Mouse (Mus musculus): ENCODE data around the gene Secisbp2l. TPM values are rescaled to one million over a fixed set of nuclear protein-coding genes. Genes with fewer than 3 reads are reported as not detected.

Secisbp2l gene
- polyA plus RNA-seq, 1 experiment from 2014 or later = 5.7 TPM

GRCm38 (mm10) chr2:125701606-125702005, 81.1 kb downstream of the Secisbp2l start:
- no peaks in the 10 kb centered on the region for H3K9me3 ChIP-seq (ENCODE audit: low read length)
- 43% methylated on average over 2 of the region's 2 CpGs for WGBS (ENCODE audit: insufficient replicate concordance)
- H3K27ac ChIP-seq (ENCODE audit: low read depth) = no peak overlapping the region
- DNase-seq (no peak), ATAC-seq (peak; percentile 19; the same call in 1 of the 2 replicates)
- H3K4me3 ChIP-seq (ENCODE audit: low read depth, low read length) = no peak overlapping the region
- TF ChIP-seq CTCF (IDR thresholded peaks at IDR 0.05; ENCODE audit: low read depth) (no peak), EP300 (IDR thresholded peaks at IDR 0.05; ENCODE audit: low read depth) (no peak)
- H3K4me1 ChIP-seq (ENCODE audit: insufficient read depth) = no peaks in the 10 kb centered on the region
- H3K9ac ChIP-seq (replicated peaks) = no peak overlapping the region
- no peaks in the 10 kb centered on the region for H3K36me3 ChIP-seq (replicated peaks; ENCODE audit: insufficient read depth, low read length)
- H3K4me2 ChIP-seq (ENCODE audit: low read depth, low read length) = no peak overlapping the region
- no peaks in the 10 kb centered on the region for H3K27me3 ChIP-seq (ENCODE audit: insufficient read depth, low read length)

GRCm38 (mm10) chr2:125696219-125696618, 86.5 kb downstream of the Secisbp2l start:
- WGBS (ENCODE audit: insufficient replicate concordance) = 48% methylated on average over 2 of the region's 2 CpGs
- Histone ChIP-seq H3K4me2 (ENCODE audit: low read depth, low read length) (no peak overlapping the region), H3K27me3 (ENCODE audit: insufficient read depth, low read length) (no peaks in the 10 kb centered on the region), H3K27ac (ENCODE audit: low read depth) (no peak overlapping the region), H3K36me3 (replicated peaks; ENCODE audit: insufficient read depth, low read length) (no peaks in the 10 kb centered on the region), H3K9ac (replicated peaks) (no peak overlapping the region), H3K4me3 (ENCODE audit: low read depth, low read length) (no peak overlapping the region), H3K4me1 (ENCODE audit: insufficient read depth) (no peaks in the 10 kb centered on the region), H3K9me3 (ENCODE audit: low read length) (no peaks in the 10 kb centered on the region)
- ATAC-seq = no peak
- TF ChIP-seq EP300 (IDR thresholded peaks at IDR 0.05; ENCODE audit: low read depth) (no peak), CTCF (IDR thresholded peaks at IDR 0.05; ENCODE audit: low read depth) (no peak)
- DNase-seq = peak; percentile 27

- H3K4me1 ChIP-seq (ENCODE audit: insufficient read depth) = no peaks in the 10 kb centered on the region
- H3K4me3 ChIP-seq (ENCODE audit: low read depth, low read length) = no peak overlapping the region
- H3K4me2 ChIP-seq (ENCODE audit: low read depth, low read length) = no peak overlapping the region
- no peak for TF ChIP-seq CTCF (IDR thresholded peaks at IDR 0.05; ENCODE audit: low read depth)
- no peak for TF ChIP-seq EP300 (IDR thresholded peaks at IDR 0.05; ENCODE audit: low read depth)
- DNase-seq (no peak), ATAC-seq (no peak)
- H3K9me3 ChIP-seq (ENCODE audit: low read length) = no peaks in the 10 kb centered on the region
- no peak overlapping the region for H3K27ac ChIP-seq (ENCODE audit: low read depth)
- H3K36me3 ChIP-seq (replicated peaks; ENCODE audit: insufficient read depth, low read length) = no peaks in the 10 kb centered on the region
- H3K9ac ChIP-seq (replicated peaks) = no peak overlapping the region
- no peaks in the 10 kb centered on the region for H3K27me3 ChIP-seq (ENCODE audit: insufficient read depth, low read length)
- WGBS (ENCODE audit: insufficient replicate concordance) = 66% methylated on average over 2 of the region's 2 CpGs
Measured at GRCm38 (mm10) chr2:125694798-125695197, 87.9 kb downstream of the Secisbp2l start.

- no peak for TF ChIP-seq EP300 (IDR thresholded peaks at IDR 0.05; ENCODE audit: low read depth)
- no peak for TF ChIP-seq CTCF (IDR thresholded peaks at IDR 0.05; ENCODE audit: low read depth)
- ATAC-seq = no peak
- WGBS (ENCODE audit: insufficient replicate concordance) = 34% methylated on average over 2 of the region's 2 CpGs
- DNase-seq = no peak
- Histone ChIP-seq H3K9me3 (ENCODE audit: low read length) (no peaks in the 10 kb centered on the region), H3K4me1 (ENCODE audit: insufficient read depth) (no peaks in the 10 kb centered on the region), H3K36me3 (replicated peaks; ENCODE audit: insufficient read depth, low read length) (no peaks in the 10 kb centered on the region), H3K9ac (replicated peaks) (no peak overlapping the region), H3K27ac (ENCODE audit: low read depth) (no peak overlapping the region), H3K4me3 (ENCODE audit: low read depth, low read length) (no peak overlapping the region), H3K4me2 (ENCODE audit: low read depth, low read length) (no peak overlapping the region), H3K27me3 (ENCODE audit: insufficient read depth, low read length) (no peaks in the 10 kb centered on the region)
Measured at GRCm38 (mm10) chr2:125692010-125692409, 90.7 kb downstream of the Secisbp2l start.

Other genes starting within 250 kb of the Secisbp2l start
- gene Cep152, start 157.8 kb downstream of the Secisbp2l start, polyA plus RNA-seq (2015; fragmentation: Nextera tagmentation; extraction: Ambion mirVana) = 1.8 and 2.4 TPM in 2 replicates
- 27.9 and 30.7 TPM in 2 replicates for gene Eid1, start 109.8 kb downstream of the Secisbp2l start, polyA plus RNA-seq (2015; fragmentation: Nextera tagmentation; extraction: Ambion mirVana)
- gene Shc4, start 58.7 kb downstream of the Secisbp2l start, polyA plus RNA-seq (2015; fragmentation: Nextera tagmentation; extraction: Ambion mirVana) = 0.26 and 0.32 TPM in 2 replicates
- gene Galk2, start 76.2 kb upstream of the Secisbp2l start, polyA plus RNA-seq (2015; fragmentation: Nextera tagmentation; extraction: Ambion mirVana) = 9.6 and 10.1 TPM in 2 replicates
- 20.4 and 21.5 TPM in 2 replicates for gene Cops2, start 76.3 kb upstream of the Secisbp2l start, polyA plus RNA-seq (2015; fragmentation: Nextera tagmentation; extraction: Ambion mirVana)